ENCODE assay signal across 8 mouse cellular contexts in genomic region chr14:16250099-16250498, GRCm38 (mm10). TPM values are rescaled to one million over a fixed set of nuclear protein-coding genes. Genes with fewer than 3 reads are reported as not detected.
DNase-seq lines count a peak whose midpoint lies in the region; ATAC-seq and TF ChIP-seq lines count a peak whose summit lies in the region.

No protein-coding gene starts in this region.

- H3K4me1 ChIP-seq in kidney, embryonic 14.5 days (ENCODE audit: control insufficient read depth, insufficient read depth, low read length) = peaks cover 4% of the 10 kb centered on the region; the same call in 1 of the 2 replicates
- H3K4me1 ChIP-seq in embryonic facial prominence, embryonic 10.5 days = peaks cover 10% of the 10 kb centered on the region
- 0 out of 2 replicates have a peak, but pooled peaks cover 3% of the 10 kb centered on the region for H3K4me1 ChIP-seq in hindbrain, postnatal 0 days (ENCODE audit: insufficient read depth, low read length)
- 0 out of 2 replicates have a peak, but pooled peaks cover 9% of the 10 kb centered on the region for H3K4me1 ChIP-seq in midbrain, embryonic 16.5 days (ENCODE audit: control insufficient read depth, insufficient read depth, low read length)

- TF ChIP-seq CTCF in hindbrain, postnatal 0 days (IDR thresholded peaks at IDR 0.05; ENCODE audit: low read depth) = no peak

- no peak for DNase-seq in kidney, adult 18-20 months
- no peak for DNase-seq in embryonic facial prominence, embryonic 10.5 days (ENCODE audit: low spot score)
- DNase-seq in hindbrain, postnatal 0 days (ENCODE audit: low spot score) = no peak
- DNase-seq in gastrocnemius, postnatal 4 days (ENCODE audit: low spot score in 2 of 2) = no peak
- DNase-seq in embryo, embryonic 9.5 days (ENCODE audit: extremely low spot score) = no peak
- no peak for DNase-seq in urinary bladder, postnatal 10 days (ENCODE audit: low spot score)

- no peak overlapping the region for H3K27ac ChIP-seq in kidney, embryonic 14.5 days (ENCODE audit: low read depth, low read length)
- no peak overlapping the region for H3K27ac ChIP-seq in embryonic facial prominence, embryonic 10.5 days (replicated peaks)
- no peak overlapping the region for H3K27ac ChIP-seq in hindbrain, postnatal 0 days
- H3K27ac ChIP-seq in midbrain, embryonic 16.5 days (ENCODE audit: low read length) = no peak overlapping the region

- no peaks in the 10 kb centered on the region for H3K9me3 ChIP-seq in kidney, embryonic 14.5 days (ENCODE audit: control insufficient read depth, low read length)
- H3K9me3 ChIP-seq in embryonic facial prominence, embryonic 10.5 days = no peaks in the 10 kb centered on the region
- H3K9me3 ChIP-seq in hindbrain, postnatal 0 days (ENCODE audit: low read length) = no peaks in the 10 kb centered on the region
- H3K9me3 ChIP-seq in midbrain, embryonic 16.5 days (replicated peaks; ENCODE audit: control insufficient read depth, low read length, poor library complexity, severe bottlenecking) = no peaks in the 10 kb centered on the region

- peak overlapping the region; percentile 94; the same call in 1 of the 2 replicates for H3K9ac ChIP-seq in kidney, embryonic 14.5 days (ENCODE audit: low read depth, low read length)
- peak overlapping the region; percentile 93 for H3K9ac ChIP-seq in hindbrain, postnatal 0 days (replicated peaks; ENCODE audit: low read length)
- peak overlapping the region; percentile 94 for H3K9ac ChIP-seq in midbrain, embryonic 16.5 days (ENCODE audit: low read depth, low read length)

- ATAC-seq in kidney, embryonic 14.5 days (ENCODE audit: low FRiP score, low TSS enrichment) = no peak
- ATAC-seq in hindbrain, postnatal 0 days = no peak
- ATAC-seq in midbrain, embryonic 16.5 days = no peak

- H3K27me3 ChIP-seq in kidney, embryonic 14.5 days (ENCODE audit: control insufficient read depth, insufficient read depth, low read length) = no peaks in the 10 kb centered on the region
- no peaks in the 10 kb centered on the region for H3K27me3 ChIP-seq in embryonic facial prominence, embryonic 10.5 days (replicated peaks; ENCODE audit: low read depth, poor library complexity, severe bottlenecking)
- no peaks in the 10 kb centered on the region for H3K27me3 ChIP-seq in hindbrain, postnatal 0 days (ENCODE audit: insufficient read depth, low read length)
- no peaks in the 10 kb centered on the region for H3K27me3 ChIP-seq in midbrain, embryonic 16.5 days (ENCODE audit: control insufficient read depth, insufficient read depth, low read depth, low read length)

- H3K36me3 ChIP-seq in kidney, embryonic 14.5 days (ENCODE audit: control insufficient read depth, insufficient read depth, low read length) = peaks cover under 1% of the 10 kb centered on the region; the same call in 1 of the 2 replicates
- peaks cover 6% of the 10 kb centered on the region; the same call in 1 of the 2 replicates for H3K36me3 ChIP-seq in embryonic facial prominence, embryonic 10.5 days (replicated peaks)
- peaks cover 4% of the 10 kb centered on the region; the same call in 1 of the 2 replicates for H3K36me3 ChIP-seq in hindbrain, postnatal 0 days (ENCODE audit: insufficient read depth, low read length)
- peaks cover under 1% of the 10 kb centered on the region; the same call in 1 of the 2 replicates for H3K36me3 ChIP-seq in midbrain, embryonic 16.5 days (ENCODE audit: control insufficient read depth, insufficient read depth, low read length)

- WGBS in kidney, embryonic 14.5 days = 71% methylated on average over 3 of the region's 3 CpGs
- WGBS in embryonic facial prominence, embryonic 10.5 days = 78% methylated on average over 3 of the region's 3 CpGs
- WGBS in hindbrain, postnatal 0 days = 71% methylated on average over 3 of the region's 3 CpGs
- 69% methylated on average over 3 of the region's 3 CpGs for WGBS in midbrain, embryonic 16.5 days

- H3K4me2 ChIP-seq in kidney, embryonic 14.5 days (replicated peaks; ENCODE audit: low read depth, low read length) = peak overlapping the region; percentile 82
- peak overlapping the region; percentile 80 for H3K4me2 ChIP-seq in hindbrain, postnatal 0 days (ENCODE audit: low read depth, low read length)
- peak overlapping the region; percentile 76 for H3K4me2 ChIP-seq in midbrain, embryonic 16.5 days (ENCODE audit: low read length)

- H3K4me3 ChIP-seq in kidney, embryonic 14.5 days (ENCODE audit: low read length) = peak overlapping the region; percentile 72
- peak overlapping the region; percentile 76 for H3K4me3 ChIP-seq in embryonic facial prominence, embryonic 10.5 days
- H3K4me3 ChIP-seq in hindbrain, postnatal 0 days (ENCODE audit: low read length) = peak overlapping the region; percentile 82
- H3K4me3 ChIP-seq in midbrain, embryonic 16.5 days (ENCODE audit: low read depth, low read length) = peak overlapping the region; percentile 72

RNA-seq across cellular contexts. Expression of gene Oxsm, which starts 0.5 kb away (rescaled TPM):
- 0.64 and 2.3 TPM in 2 replicates for polyA plus RNA-seq in kidney, embryonic 14.5 days (2014; fragmentation: Nextera tagmentation; extraction: Ambion mirVana)
- 1.5 and 1.8 TPM in 2 replicates for polyA plus RNA-seq in embryonic facial prominence, embryonic 10.5 days (2016; fragmentation: Nextera tagmentation; extraction: Ambion mirVana)
- 4.0 and 4.6 TPM in 2 replicates for total RNA-seq in hindbrain, postnatal 0 days (2014; rRNA removed)
- polyA plus RNA-seq in hindbrain, postnatal 0 days (2015; fragmentation: Nextera tagmentation; extraction: Ambion mirVana) = 1.4 and 1.7 TPM in 2 replicates
- 2.5 and 2.8 TPM in 2 replicates for polyA plus RNA-seq in midbrain, embryonic 16.5 days (2015; fragmentation: Nextera tagmentation; extraction: Ambion mirVana)
- total RNA-seq in gastrocnemius, postnatal 4 days (2021) = 10 to 100 TPM; 11.1 to 11.7 TPM

RNA-seq across cellular contexts. Expression of gene Ngly1, which starts 1.0 kb away (rescaled TPM):
- polyA plus RNA-seq in kidney, embryonic 14.5 days (2014; fragmentation: Nextera tagmentation; extraction: Ambion mirVana) = 28.4 and 36.6 TPM in 2 replicates
- polyA plus RNA-seq in embryonic facial prominence, embryonic 10.5 days (2016; fragmentation: Nextera tagmentation; extraction: Ambion mirVana) = 14.5 and 18.7 TPM in 2 replicates
- 15.3 and 24.0 TPM in 2 replicates for total RNA-seq in hindbrain, postnatal 0 days (2014; rRNA removed)
- 27.6 and 30.4 TPM in 2 replicates for polyA plus RNA-seq in hindbrain, postnatal 0 days (2015; fragmentation: Nextera tagmentation; extraction: Ambion mirVana)
- polyA plus RNA-seq in midbrain, embryonic 16.5 days (2015; fragmentation: Nextera tagmentation; extraction: Ambion mirVana) = 24.6 and 26.1 TPM in 2 replicates
- total RNA-seq in gastrocnemius, postnatal 4 days (2021) = 10 to 100 TPM; 40.5 to 53.9 TPM
